Mouse (Mus musculus) cerebellum, adult 2 months (tissue): ENCODE data around the gene Lefty2. TPM values are rescaled to one million over a fixed set of nuclear protein-coding genes. Genes with fewer than 3 reads are reported as not detected.

Source experiments
- DNase-seq, 2 experiments: peaks; one replicate each; pipeline ENCODE4 v3.0.0; 2021
- H3K27ac ChIP-seq: fragments of 200-500 bp; 2 replicates; pipeline ENCODE4 v1.5.1; 2012; ENCODE audit warnings: low read length, control low read depth, inconsistent platforms; ENCODE audit not compliant: insufficient read depth
- H3K27me3 ChIP-seq: fragments of 200-500 bp; 2 replicates; pipeline ENCODE4 v1.6.1; 2012; ENCODE audit warnings: inconsistent platforms, mild to moderate bottlenecking, low read length, moderate library complexity; ENCODE audit not compliant: control insufficient read depth, insufficient read depth
- H3K4me1 ChIP-seq: fragments of 200-500 bp; 2 replicates; pipeline ENCODE4 v1.6.1; 2011; ENCODE audit warnings: low read length; ENCODE audit not compliant: control insufficient read depth, insufficient read depth
- H3K4me3 ChIP-seq: fragments of 200-500 bp; replicated peaks from 2 replicates; pipeline ENCODE3; 2011; ENCODE audit warnings: mild to moderate bottlenecking, low read depth, low read length, control low read depth; ENCODE audit not compliant: insufficient read depth
- CTCF ChIP-seq: fragments of 200-500 bp; IDR thresholded peaks from 2 replicates; pipeline ENCODE4 v1.5.1; 2011; ENCODE audit warnings: low read depth, mild to moderate bottlenecking, control low read depth, low read length, moderate library complexity, borderline replicate concordance; ENCODE audit not compliant: insufficient read depth
- POLR2A ChIP-seq: fragments of 200-500 bp; IDR thresholded peaks from 2 replicates; pipeline ENCODE4 v1.6.1; 2011; ENCODE audit warnings: low read length, control low read depth, borderline replicate concordance; ENCODE audit not compliant: insufficient read depth
- WGBS: fragments of 180-500 bp; shearing (Covaris S2); methylation state at CpG from one replicate; pipeline ENCODE4 v1.1.7; 2018; 5-methylcytosine and 5-hydroxymethylcytosine counted together
- polyA plus RNA-seq: library from polyadenylated mRNA; depleted of rRNA; stranded (reverse); fragments of >200 nt; gene quantifications from 2 replicates; pipeline ENCODE4 v1.2.3, GENCODE M21; 2012

Lefty2 gene
- polyA plus RNA-seq, 1 experiment = 0.18 TPM

DNA sequence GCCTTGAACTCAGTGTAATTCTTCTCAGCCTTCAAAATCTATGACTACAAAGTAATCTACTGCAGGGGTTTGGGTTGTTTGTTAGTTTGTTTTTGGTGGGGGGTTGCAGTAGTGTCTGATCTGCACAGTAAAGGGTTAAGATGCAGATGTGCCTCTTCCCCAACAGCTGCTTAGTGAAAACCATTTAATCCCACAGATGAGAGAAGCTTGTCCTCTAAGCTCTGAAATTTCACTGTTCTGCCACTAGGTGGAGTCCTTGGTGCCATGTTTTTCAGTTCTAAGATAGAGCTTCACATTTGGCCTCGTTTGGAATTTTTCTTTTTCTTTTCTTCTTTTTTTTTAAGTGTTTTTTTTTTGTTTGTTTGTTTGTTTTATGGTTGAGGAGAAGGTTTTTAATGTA lies 29.3 kb upstream of the Lefty2 start:
- H3K27me3 ChIP-seq = no peaks in the 10 kb centered on the region
- peak in 1 of 2 experiments; percentile 18 for DNase-seq
- no peak overlapping the region for H3K4me3 ChIP-seq
- no peaks in the 10 kb centered on the region; the same call in 1 of the 2 replicates for H3K4me1 ChIP-seq
- no peak for TF ChIP-seq POLR2A
- peak; percentile 58; the same call in 1 of the 2 replicates for TF ChIP-seq CTCF
- no peak overlapping the region for H3K27ac ChIP-seq
- WGBS = 0% methylated on average over 1 of the region's 1 CpGs

DNA sequence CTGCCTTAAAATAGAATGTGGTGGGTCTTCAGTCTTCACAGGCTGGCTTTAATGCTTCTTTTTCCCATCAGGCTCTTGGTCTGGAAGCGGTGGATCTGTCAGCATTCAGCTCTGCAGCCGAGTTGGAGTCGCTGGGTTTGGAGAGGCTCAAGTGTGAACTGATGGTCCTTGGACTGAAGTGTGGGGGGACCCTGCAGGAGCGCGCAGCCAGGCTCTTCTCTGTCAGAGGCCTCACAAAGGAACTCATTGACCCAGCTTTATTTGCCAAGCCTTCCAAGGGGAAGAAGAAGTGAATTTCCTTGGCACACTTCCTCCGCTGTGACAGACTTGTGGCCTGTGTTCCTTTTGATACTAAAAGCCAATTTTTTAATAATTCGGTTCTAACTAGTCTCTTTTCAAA lies 26.9 kb upstream of the Lefty2 start:
- 80% methylated on average over 7 of the region's 7 CpGs for WGBS

GRCm38 (mm10) chr1:180870122-180870650 lies 22.7 kb upstream of the Lefty2 start:
- Histone ChIP-seq H3K4me3 (no peak overlapping the region), H3K4me1 (no peaks in the 10 kb centered on the region), H3K27ac (no peak overlapping the region), H3K27me3 (no peaks in the 10 kb centered on the region)
- 66% methylated on average over 13 of the region's 13 CpGs for WGBS
- no peak for TF ChIP-seq POLR2A
- no peak for TF ChIP-seq CTCF
- no peak for DNase-seq

More for the DNA sequence above, 26.9 kb upstream of the Lefty2 start:
- Histone ChIP-seq H3K27ac (no peak overlapping the region), H3K4me1 (no peaks in the 10 kb centered on the region), H3K4me3 (no peak overlapping the region), H3K27me3 (no peaks in the 10 kb centered on the region)
- TF ChIP-seq POLR2A = no peak
- DNase-seq = peak in 1 of 2 experiments; percentile 22

DNA sequence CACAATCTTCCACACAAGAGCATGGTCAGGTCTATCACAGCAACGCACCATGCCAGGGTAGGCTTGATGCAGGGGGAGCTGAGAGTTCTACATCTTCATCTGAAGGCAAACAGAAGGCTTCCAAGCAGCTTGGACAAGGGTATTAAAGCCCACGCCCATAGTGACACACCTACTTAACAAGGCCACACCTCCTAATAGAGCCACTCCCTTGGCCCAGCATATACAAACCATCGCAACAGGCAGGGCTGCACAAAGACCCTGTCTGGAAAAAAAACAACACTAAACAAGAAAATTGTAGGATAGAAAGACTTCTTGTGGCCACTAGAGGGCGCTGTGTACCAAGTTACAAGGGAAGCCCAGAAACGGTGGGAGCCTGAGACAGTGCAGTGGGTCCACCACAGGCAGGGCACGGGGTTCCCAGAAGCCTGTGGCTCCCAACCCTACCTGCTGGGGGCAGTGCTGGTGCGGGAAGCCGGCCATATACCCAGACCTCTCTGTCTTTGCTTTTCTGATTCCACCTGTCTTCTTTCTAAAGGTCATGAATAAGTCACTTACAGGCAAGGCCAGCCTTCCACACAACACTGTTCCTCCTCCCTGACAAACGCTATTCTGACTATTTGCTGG lies 18.9 kb upstream of the Lefty2 start:
- TF ChIP-seq POLR2A = no peak
- peak; percentile 54; the same call in 1 of the 2 replicates for TF ChIP-seq CTCF
- Histone ChIP-seq H3K4me1 (no peaks in the 10 kb centered on the region), H3K27me3 (no peaks in the 10 kb centered on the region), H3K4me3 (no peak overlapping the region), H3K27ac (no peak overlapping the region)
- no peak for DNase-seq
- WGBS = 22% methylated on average over 9 of the region's 9 CpGs

GRCm38 (mm10) chr1:180874615-180875014 lies 18.3 kb upstream of the Lefty2 start:
- no peak for DNase-seq
- Histone ChIP-seq H3K27me3 (no peaks in the 10 kb centered on the region), H3K4me3 (no peak overlapping the region), H3K27ac (no peak overlapping the region), H3K4me1 (no peaks in the 10 kb centered on the region)
- 89% methylated on average over 2 of the region's 2 CpGs for WGBS
- no peak for TF ChIP-seq CTCF
- no peak for TF ChIP-seq POLR2A

- Histone ChIP-seq H3K27ac (no peak overlapping the region), H3K4me1 (no peaks in the 10 kb centered on the region), H3K27me3 (no peaks in the 10 kb centered on the region), H3K4me3 (no peak overlapping the region)
- TF ChIP-seq POLR2A = no peak
- no peak for TF ChIP-seq CTCF
- DNase-seq = no peak
- 89% methylated on average over 9 of the region's 9 CpGs for WGBS
Measured at GRCm38 (mm10) chr1:180875126-180875525, 17.8 kb upstream of the Lefty2 start.

GRCm38 (mm10) chr1:180877466-180877865 lies 15.4 kb upstream of the Lefty2 start:
- TF ChIP-seq CTCF = no peak
- no peak for TF ChIP-seq POLR2A
- 78% methylated on average over 4 of the region's 4 CpGs for WGBS
- Histone ChIP-seq H3K4me1 (no peaks in the 10 kb centered on the region), H3K27me3 (no peaks in the 10 kb centered on the region), H3K27ac (no peak overlapping the region), H3K4me3 (no peak overlapping the region)
- DNase-seq = no peak

DNA sequence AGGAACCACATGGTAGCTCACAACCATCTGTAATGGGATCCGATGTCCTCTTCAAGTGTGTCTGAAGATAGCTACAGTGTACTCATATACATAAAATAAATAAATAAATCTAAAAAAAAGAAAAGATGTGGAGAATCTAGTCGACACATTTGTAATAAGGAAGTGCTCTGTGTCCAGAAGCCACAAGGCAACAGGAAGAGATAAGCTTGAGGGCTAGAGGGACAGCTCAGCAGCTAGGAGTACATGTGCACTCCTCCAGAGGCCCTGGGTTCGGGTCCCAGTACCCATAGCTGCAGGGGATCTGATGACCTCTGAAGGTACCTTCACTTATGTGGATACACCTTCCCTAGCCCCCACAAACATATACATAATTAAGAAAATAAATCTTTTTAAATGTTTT lies 11.1 kb upstream of the Lefty2 start:
- H3K27ac ChIP-seq = no peak overlapping the region
- 79% methylated on average over 3 of the region's 3 CpGs for WGBS
- no peaks in the 10 kb centered on the region for H3K27me3 ChIP-seq
- H3K4me3 ChIP-seq = no peak overlapping the region
- TF ChIP-seq POLR2A = no peak
- TF ChIP-seq CTCF = no peak
- no peak for DNase-seq
- no peaks in the 10 kb centered on the region for H3K4me1 ChIP-seq
